Mouse (Mus musculus) thymus, postnatal 25 days (tissue): Measurements from ENCODE around the gene Nr1i2.
"Not testable (repeated sequence)": the region's sequence is repeated elsewhere in the genome, so short reads cannot be mapped to it uniquely, and the experiment has no call there.

Experiments
- DNase-seq: peaks from one replicate; pipeline ENCODE4 v3.0.0; 2022

The Nr1i2 gene

GRCm38 (mm10) chr16:38294685-38295348, at the start of gene Nr1i2:
Gene Nr1i2 (minus strand): TSS chr16:38294824.
- no peak for DNase-seq

- peak; percentile 50 for DNase-seq
These were observed 47.0 kb upstream of the Nr1i2 start, which contains the start of gene Maats1 for GRCm38 (mm10) chr16:38341396-38342324. Gene Maats1 (minus strand): TSS chr16:38342143.

GRCm38 (mm10) chr16:38338077-38338476, 43.5 kb upstream of the Nr1i2 start:
- not testable (repeated sequence) for DNase-seq

GRCm38 (mm10) chr16:38334431-38334830, 39.8 kb upstream of the Nr1i2 start:
- DNase-seq = no peak

- DNase-seq = no peak
These were observed 34.7 kb upstream of the Nr1i2 start for GRCm38 (mm10) chr16:38329340-38329739.

- DNase-seq = no peak
These were observed 32.3 kb upstream of the Nr1i2 start for GRCm38 (mm10) chr16:38326778-38327397.

GRCm38 (mm10) chr16:38324311-38324710, 29.7 kb upstream of the Nr1i2 start:
- no peak for DNase-seq

GRCm38 (mm10) chr16:38321452-38321935, 26.9 kb upstream of the Nr1i2 start:
- DNase-seq = peak; percentile 61

GRCm38 (mm10) chr16:38319087-38319486, 24.5 kb upstream of the Nr1i2 start:
- no peak for DNase-seq

GRCm38 (mm10) chr16:38318492-38318891, 23.9 kb upstream of the Nr1i2 start:
- no peak for DNase-seq

- DNase-seq = no peak
These were observed 13.6 kb upstream of the Nr1i2 start for GRCm38 (mm10) chr16:38308195-38308594.

- DNase-seq = no peak
These were observed 13.0 kb upstream of the Nr1i2 start for GRCm38 (mm10) chr16:38307651-38308050.

- no peak for DNase-seq
These were observed 12.6 kb upstream of the Nr1i2 start for GRCm38 (mm10) chr16:38307221-38307605.

GRCm38 (mm10) chr16:38306571-38307220, 12.1 kb upstream of the Nr1i2 start:
- peak; percentile 30 for DNase-seq

- DNase-seq = no peak
These were observed 10.0 kb upstream of the Nr1i2 start for GRCm38 (mm10) chr16:38304460-38305194.

- DNase-seq = no peak
These were observed 7.7 kb upstream of the Nr1i2 start for GRCm38 (mm10) chr16:38302367-38302766.

GRCm38 (mm10) chr16:38298410-38298809, 3.8 kb upstream of the Nr1i2 start:
- no peak for DNase-seq

GRCm38 (mm10) chr16:38295349-38295930, 816 bp upstream of the Nr1i2 start:
- no peak for DNase-seq

GRCm38 (mm10) chr16:38290151-38290550, 4.5 kb downstream of the Nr1i2 start:
- DNase-seq = no peak

GRCm38 (mm10) chr16:38288851-38289250, 5.8 kb downstream of the Nr1i2 start:
- no peak for DNase-seq

- no peak for DNase-seq
These were observed 6.9 kb downstream of the Nr1i2 start for GRCm38 (mm10) chr16:38287762-38288161.

GRCm38 (mm10) chr16:38287357-38287756, 7.3 kb downstream of the Nr1i2 start:
- DNase-seq = no peak
